8 mouse cellular contexts compared by ENCODE assay signal in the genomic region with DNA sequence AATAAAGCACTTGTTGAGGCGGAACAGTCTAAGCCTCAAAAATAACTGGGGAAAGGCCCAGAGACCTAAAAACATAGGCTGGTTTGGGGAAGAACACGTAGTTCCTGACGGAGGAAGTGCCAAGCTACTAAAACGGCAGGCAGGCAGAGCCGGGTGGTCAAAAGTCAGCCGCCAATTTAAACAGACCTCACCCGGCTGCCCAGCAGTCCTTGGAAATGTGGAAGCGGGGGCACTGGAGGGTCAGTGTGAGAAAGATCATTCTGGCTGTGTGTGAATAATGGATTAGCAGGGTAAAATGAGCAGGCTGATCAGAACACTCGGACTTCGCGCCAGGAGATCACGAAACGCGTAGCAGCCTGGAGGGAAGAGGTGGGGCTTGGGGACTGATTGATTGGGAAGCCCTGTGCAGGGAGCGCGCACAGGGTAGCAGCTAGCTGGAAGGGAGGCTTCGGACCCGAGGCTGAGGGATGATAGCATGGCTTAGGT. TPM values are rescaled to one million over a fixed set of nuclear protein-coding genes. Genes with fewer than 3 reads are reported as not detected.
DNase-seq lines count a peak whose midpoint lies in the region; ATAC-seq lines count a peak whose summit lies in the region.

No protein-coding gene starts in this region.

- H3K9ac ChIP-seq in forebrain, embryonic 14.5 days (ENCODE audit: low read length): peak overlapping the region; percentile 25; the same call in 1 of the 2 replicates
- H3K9ac ChIP-seq in hindbrain, embryonic 11.5 days (ENCODE audit: low read depth, low read length): no peak overlapping the region
- 0 out of 2 replicates have a peak overlapping the region, but pooled peaks have one; percentile 23 for H3K9ac ChIP-seq in limb, embryonic 15.5 days
- H3K9ac ChIP-seq in midbrain, embryonic 14.5 days (replicated peaks; ENCODE audit: low read length): no peak overlapping the region

- H3K36me3 ChIP-seq in forebrain, embryonic 14.5 days (ENCODE audit: control insufficient read depth, insufficient read depth, low read length): no peaks in the 10 kb centered on the region
- H3K36me3 ChIP-seq in hindbrain, embryonic 11.5 days (ENCODE audit: control insufficient read depth, insufficient read depth, low read length): no peaks in the 10 kb centered on the region
- H3K36me3 ChIP-seq in limb, embryonic 15.5 days: peaks cover 22% of the 10 kb centered on the region
- no peaks in the 10 kb centered on the region for H3K36me3 ChIP-seq in midbrain, embryonic 14.5 days (ENCODE audit: control insufficient read depth, insufficient read depth, low read length)

- no peak for ATAC-seq in forebrain, embryonic 14.5 days
- no peak for ATAC-seq in hindbrain, embryonic 11.5 days (ENCODE audit: low FRiP score)
- ATAC-seq in limb, embryonic 15.5 days (ENCODE audit: insufficient number of reproducible peaks, low FRiP score, low TSS enrichment, low read depth): no peak
- ATAC-seq in midbrain, embryonic 14.5 days (ENCODE audit: low FRiP score, low TSS enrichment): no peak

- DNase-seq in thymus, postnatal 14 days: peak; percentile 25
- no peak for DNase-seq in thymus, postnatal 0 days (ENCODE audit: low spot score)
- no peak for DNase-seq in forebrain, embryonic 14.5 days (ENCODE audit: low spot score)
- peak; percentile 55 for DNase-seq in hindbrain, embryonic 11.5 days (ENCODE audit: low spot score)
- DNase-seq in midbrain, embryonic 14.5 days: peak; percentile 31
- no peak for DNase-seq in cerebellum, adult 9-11 months
- DNase-seq in frontal cortex, postnatal 36 days (ENCODE audit: low spot score in 2 of 2): no peak

- peaks cover 11% of the 10 kb centered on the region; the same call in 1 of the 2 replicates for H3K4me1 ChIP-seq in forebrain, embryonic 14.5 days (ENCODE audit: control insufficient read depth, insufficient read depth, low read length)
- H3K4me1 ChIP-seq in hindbrain, embryonic 11.5 days (replicated peaks; ENCODE audit: control insufficient read depth, insufficient read depth, low read length): peaks cover 10% of the 10 kb centered on the region; the same call in 1 of the 2 replicates
- H3K4me1 ChIP-seq in limb, embryonic 15.5 days: peaks cover 57% of the 10 kb centered on the region
- H3K4me1 ChIP-seq in midbrain, embryonic 14.5 days (ENCODE audit: control insufficient read depth, insufficient read depth, low read length): 0 out of 2 replicates have a peak, but pooled peaks cover 9% of the 10 kb centered on the region

- WGBS in forebrain, embryonic 14.5 days: 6% methylated on average over 18 of the region's 18 CpGs
- WGBS in hindbrain, embryonic 11.5 days: 3% methylated on average over 18 of the region's 18 CpGs
- WGBS in limb, embryonic 15.5 days: 3% methylated on average over 18 of the region's 18 CpGs
- WGBS in midbrain, embryonic 14.5 days: 4% methylated on average over 18 of the region's 18 CpGs

- no peak overlapping the region for H3K4me3 ChIP-seq in forebrain, embryonic 14.5 days (ENCODE audit: low read depth, low read length)
- H3K4me3 ChIP-seq in hindbrain, embryonic 11.5 days (ENCODE audit: low read depth, low read length): peak overlapping the region; percentile 19; the same call in 1 of the 2 replicates
- peak overlapping the region; percentile 27 for H3K4me3 ChIP-seq in limb, embryonic 15.5 days
- no peak overlapping the region for H3K4me3 ChIP-seq in midbrain, embryonic 14.5 days (replicated peaks; ENCODE audit: low read depth, low read length)

- H3K27me3 ChIP-seq in forebrain, embryonic 14.5 days (replicated peaks; ENCODE audit: control insufficient read depth, insufficient read depth, low read length): peaks cover 15% of the 10 kb centered on the region; the same call in 1 of the 2 replicates
- H3K27me3 ChIP-seq in hindbrain, embryonic 11.5 days (ENCODE audit: control insufficient read depth, insufficient read depth, low read length): peaks cover 8% of the 10 kb centered on the region
- no peaks in the 10 kb centered on the region for H3K27me3 ChIP-seq in limb, embryonic 15.5 days
- peaks cover 15% of the 10 kb centered on the region for H3K27me3 ChIP-seq in midbrain, embryonic 14.5 days (ENCODE audit: control insufficient read depth, insufficient read depth, low read length)

- no peaks in the 10 kb centered on the region for H3K9me3 ChIP-seq in forebrain, embryonic 14.5 days (replicated peaks; ENCODE audit: control insufficient read depth, low read length)
- no peaks in the 10 kb centered on the region for H3K9me3 ChIP-seq in hindbrain, embryonic 11.5 days (ENCODE audit: control insufficient read depth, low read length)
- H3K9me3 ChIP-seq in limb, embryonic 15.5 days: no peaks in the 10 kb centered on the region
- no peaks in the 10 kb centered on the region for H3K9me3 ChIP-seq in midbrain, embryonic 14.5 days (ENCODE audit: control insufficient read depth, low read length)

- H3K27ac ChIP-seq in forebrain, embryonic 14.5 days (ENCODE audit: low read depth, low read length): no peak overlapping the region
- H3K27ac ChIP-seq in hindbrain, embryonic 11.5 days (ENCODE audit: low read depth, low read length): 0 out of 2 replicates have a peak overlapping the region, but pooled peaks have one; percentile 14
- H3K27ac ChIP-seq in limb, embryonic 15.5 days: peak overlapping the region; percentile 95
- no peak overlapping the region for H3K27ac ChIP-seq in midbrain, embryonic 14.5 days (replicated peaks; ENCODE audit: low read depth, low read length)

- H3K4me2 ChIP-seq in forebrain, embryonic 14.5 days (ENCODE audit: low read length): peak overlapping the region; percentile 34; the same call in 1 of the 2 replicates
- peak overlapping the region; percentile 39 for H3K4me2 ChIP-seq in hindbrain, embryonic 11.5 days (replicated peaks; ENCODE audit: low read depth, low read length)
- H3K4me2 ChIP-seq in limb, embryonic 15.5 days: peak overlapping the region; percentile 51
- H3K4me2 ChIP-seq in midbrain, embryonic 14.5 days (ENCODE audit: low read length): peak overlapping the region; percentile 42

RNA-seq across cellular contexts. Expression of gene Sf3a3, which starts 4.6 kb away (rescaled TPM):
- 136 and 155 TPM in 2 replicates for polyA plus RNA-seq in thymus, postnatal 0 days (2015; fragmentation: Nextera tagmentation; extraction: Ambion mirVana)
- polyA plus RNA-seq in forebrain, embryonic 14.5 days (2014; fragmentation: Nextera tagmentation; extraction: Ambion mirVana): 118 TPM in 2 replicates
- 197 and 210 TPM in 2 replicates for polyA plus RNA-seq in hindbrain, embryonic 11.5 days (2014; fragmentation: Nextera tagmentation; extraction: Ambion mirVana)
- polyA plus RNA-seq in limb, embryonic 15.5 days (2015; fragmentation: Nextera tagmentation; extraction: Ambion mirVana): 131 and 134 TPM in 2 replicates
- 94.9 and 116 TPM in 2 replicates for polyA plus RNA-seq in midbrain, embryonic 14.5 days (2014; fragmentation: Nextera tagmentation; extraction: Ambion mirVana)

RNA-seq across cellular contexts. Expression of gene Fhl3, which starts 9.5 kb away (rescaled TPM):
- polyA plus RNA-seq in thymus, postnatal 0 days (2015; fragmentation: Nextera tagmentation; extraction: Ambion mirVana): 9.4 and 10.2 TPM in 2 replicates
- 1.4 TPM in 2 replicates for polyA plus RNA-seq in forebrain, embryonic 14.5 days (2014; fragmentation: Nextera tagmentation; extraction: Ambion mirVana)
- 3.2 and 4.7 TPM in 2 replicates for polyA plus RNA-seq in hindbrain, embryonic 11.5 days (2014; fragmentation: Nextera tagmentation; extraction: Ambion mirVana)
- polyA plus RNA-seq in limb, embryonic 15.5 days (2015; fragmentation: Nextera tagmentation; extraction: Ambion mirVana): 11.5 and 15.4 TPM in 2 replicates
- polyA plus RNA-seq in midbrain, embryonic 14.5 days (2014; fragmentation: Nextera tagmentation; extraction: Ambion mirVana): 0.73 and 1.8 TPM in 2 replicates

RNA-seq across cellular contexts. Expression of gene Utp11, which starts 16.6 kb away (rescaled TPM):
- polyA plus RNA-seq in thymus, postnatal 0 days (2015; fragmentation: Nextera tagmentation; extraction: Ambion mirVana): 76.4 and 76.7 TPM in 2 replicates
- polyA plus RNA-seq in forebrain, embryonic 14.5 days (2014; fragmentation: Nextera tagmentation; extraction: Ambion mirVana): 34.5 and 42.0 TPM in 2 replicates
- 65.8 and 67.5 TPM in 2 replicates for polyA plus RNA-seq in hindbrain, embryonic 11.5 days (2014; fragmentation: Nextera tagmentation; extraction: Ambion mirVana)
- polyA plus RNA-seq in limb, embryonic 15.5 days (2015; fragmentation: Nextera tagmentation; extraction: Ambion mirVana): 74.7 and 79.4 TPM in 2 replicates
- polyA plus RNA-seq in midbrain, embryonic 14.5 days (2014; fragmentation: Nextera tagmentation; extraction: Ambion mirVana): 37.6 and 38.2 TPM in 2 replicates

RNA-seq across cellular contexts. Expression of gene Inpp5b, which starts 31.6 kb away (rescaled TPM):
- 45.8 and 46.8 TPM in 2 replicates for polyA plus RNA-seq in thymus, postnatal 0 days (2015; fragmentation: Nextera tagmentation; extraction: Ambion mirVana)
- 20.8 and 22.1 TPM in 2 replicates for polyA plus RNA-seq in forebrain, embryonic 14.5 days (2014; fragmentation: Nextera tagmentation; extraction: Ambion mirVana)
- 24.9 and 32.3 TPM in 2 replicates for polyA plus RNA-seq in hindbrain, embryonic 11.5 days (2014; fragmentation: Nextera tagmentation; extraction: Ambion mirVana)
- polyA plus RNA-seq in limb, embryonic 15.5 days (2015; fragmentation: Nextera tagmentation; extraction: Ambion mirVana): 31.0 and 33.5 TPM in 2 replicates
- 16.4 and 26.4 TPM in 2 replicates for polyA plus RNA-seq in midbrain, embryonic 14.5 days (2014; fragmentation: Nextera tagmentation; extraction: Ambion mirVana)

RNA-seq across cellular contexts. Expression of gene Pou3f1, which starts 53.4 kb away (rescaled TPM):
- polyA plus RNA-seq in thymus, postnatal 0 days (2015; fragmentation: Nextera tagmentation; extraction: Ambion mirVana): 0.12 and 0.18 TPM in 2 replicates
- polyA plus RNA-seq in forebrain, embryonic 14.5 days (2014; fragmentation: Nextera tagmentation; extraction: Ambion mirVana): 14.8 and 15.3 TPM in 2 replicates
- 17.4 and 18.8 TPM in 2 replicates for polyA plus RNA-seq in hindbrain, embryonic 11.5 days (2014; fragmentation: Nextera tagmentation; extraction: Ambion mirVana)
- 1.1 and 1.7 TPM in 2 replicates for polyA plus RNA-seq in limb, embryonic 15.5 days (2015; fragmentation: Nextera tagmentation; extraction: Ambion mirVana)
- 21.7 and 22.6 TPM in 2 replicates for polyA plus RNA-seq in midbrain, embryonic 14.5 days (2014; fragmentation: Nextera tagmentation; extraction: Ambion mirVana)

Comparison
In these comparisons a context has a peak if more than half of its experiments do, and no peak if none do; other contexts are left out.
1. DNase-seq: peak in thymus, postnatal 14 days (single experiment), hindbrain, embryonic 11.5 days (single experiment) and midbrain, embryonic 14.5 days (single experiment); none in thymus, postnatal 0 days (single experiment), forebrain, embryonic 14.5 days (single experiment), cerebellum, adult 9-11 months (single experiment) and frontal cortex, postnatal 36 days (0 of 2).
2. H3K27ac ChIP-seq: peak in hindbrain, embryonic 11.5 days (single experiment) and limb, embryonic 15.5 days (single experiment); none in forebrain, embryonic 14.5 days (single experiment) and midbrain, embryonic 14.5 days (single experiment).
3. H3K4me3 ChIP-seq: peak in hindbrain, embryonic 11.5 days (single experiment) and limb, embryonic 15.5 days (single experiment); none in forebrain, embryonic 14.5 days (single experiment) and midbrain, embryonic 14.5 days (single experiment).
4. H3K9ac ChIP-seq: peak in forebrain, embryonic 14.5 days (single experiment) and limb, embryonic 15.5 days (single experiment); none in hindbrain, embryonic 11.5 days (single experiment) and midbrain, embryonic 14.5 days (single experiment).
5. Peak in every context shown above with its lines, with median percentiles within 50 percentile points of each other: H3K4me2 ChIP-seq.